Mouse (Mus musculus): ENCODE results near the gene Rab29. TPM values are rescaled to one million over a fixed set of nuclear protein-coding genes. Genes with fewer than 3 reads are reported as not detected.

Rab29 gene
- total and polyA plus RNA-seq, 3 experiments: not detected

GRCm38 (mm10) chr1:131830971-131831641, 35.9 kb upstream of the Rab29 start:
- Histone ChIP-seq H3K4me1 (ENCODE audit: insufficient read depth, low read depth, low read length) (peaks cover 35% of the 10 kb centered on the region), H3K27me3 (ENCODE audit: insufficient read depth, low read length) (no peaks in the 10 kb centered on the region), H3K36me3 (replicated peaks) (peaks cover 63% of the 10 kb centered on the region), H3K4me3 (ENCODE audit: low read depth, low read length) (no peak overlapping the region), H3K9me3 (replicated peaks) (no peaks in the 10 kb centered on the region)
- TF ChIP-seq POLR2AphosphoS5 (IDR thresholded peaks at IDR 0.05; ENCODE audit: insufficient replicate concordance, low read depth, low read length): no peak
- no peak for TF ChIP-seq GATA2 (IDR thresholded peaks at IDR 0.05; ENCODE audit: borderline replicate concordance, low read depth, low read length)
- no peak for TF ChIP-seq CTCF (IDR thresholded peaks at IDR 0.05; ENCODE audit: low read depth, low read length)
- TF ChIP-seq GATA1 (IDR thresholded peaks at IDR 0.05; ENCODE audit: borderline replicate concordance, low read length): no peak
- TF ChIP-seq TAL1 (conservative IDR thresholded peaks at IDR 0.05; ENCODE audit: low read depth, low read length): no peak
- no peak for ATAC-seq (ENCODE audit: extremely low read depth, insufficient number of reproducible peaks, low FRiP score, poor library complexity, severe bottlenecking)
- DNase-seq (ENCODE audit: low spot score): no peak

- H3K4me3 ChIP-seq (ENCODE audit: low read depth, low read length): no peak overlapping the region
These were observed 30.0 kb upstream of the Rab29 start for GRCm38 (mm10) chr1:131837035-131837434.

GRCm38 (mm10) chr1:131838542-131838941, 28.5 kb upstream of the Rab29 start:
- peaks cover 85% of the 10 kb centered on the region for H3K36me3 ChIP-seq (replicated peaks)

More at GRCm38 (mm10) chr1:131837035-131837434, 30.0 kb upstream of the Rab29 start:
- DNase-seq (ENCODE audit: low spot score) (no peak), ATAC-seq (ENCODE audit: extremely low read depth, insufficient number of reproducible peaks, low FRiP score, poor library complexity, severe bottlenecking) (no peak)
- Histone ChIP-seq H3K27me3 (ENCODE audit: insufficient read depth, low read length) (no peaks in the 10 kb centered on the region), H3K4me1 (ENCODE audit: insufficient read depth, low read depth, low read length) (no peaks in the 10 kb centered on the region), H3K9me3 (replicated peaks) (no peaks in the 10 kb centered on the region), H3K36me3 (replicated peaks) (peaks cover 84% of the 10 kb centered on the region)
- TF ChIP-seq GATA2 (IDR thresholded peaks at IDR 0.05; ENCODE audit: borderline replicate concordance, low read depth, low read length) (no peak), POLR2AphosphoS5 (IDR thresholded peaks at IDR 0.05; ENCODE audit: insufficient replicate concordance, low read depth, low read length) (no peak), TAL1 (conservative IDR thresholded peaks at IDR 0.05; ENCODE audit: low read depth, low read length) (no peak), CTCF (IDR thresholded peaks at IDR 0.05; ENCODE audit: low read depth, low read length) (no peak), GATA1 (IDR thresholded peaks at IDR 0.05; ENCODE audit: borderline replicate concordance, low read length) (no peak)

GRCm38 (mm10) chr1:131839279-131839678, 27.7 kb upstream of the Rab29 start:
- DNase-seq (ENCODE audit: low spot score): no peak
- H3K36me3 ChIP-seq (replicated peaks): peaks cover 85% of the 10 kb centered on the region
- no peaks in the 10 kb centered on the region for H3K27me3 ChIP-seq (ENCODE audit: insufficient read depth, low read length)
- TF ChIP-seq POLR2AphosphoS5 (IDR thresholded peaks at IDR 0.05; ENCODE audit: insufficient replicate concordance, low read depth, low read length): no peak
- TF ChIP-seq CTCF (IDR thresholded peaks at IDR 0.05; ENCODE audit: low read depth, low read length): no peak
- no peak for TF ChIP-seq GATA1 (IDR thresholded peaks at IDR 0.05; ENCODE audit: borderline replicate concordance, low read length)
- TF ChIP-seq GATA2 (IDR thresholded peaks at IDR 0.05; ENCODE audit: borderline replicate concordance, low read depth, low read length): no peak
- no peak for TF ChIP-seq TAL1 (conservative IDR thresholded peaks at IDR 0.05; ENCODE audit: low read depth, low read length)
- no peak for ATAC-seq (ENCODE audit: extremely low read depth, insufficient number of reproducible peaks, low FRiP score, poor library complexity, severe bottlenecking)
- H3K4me3 ChIP-seq (ENCODE audit: low read depth, low read length): no peak overlapping the region
- H3K4me1 ChIP-seq (ENCODE audit: insufficient read depth, low read depth, low read length): no peaks in the 10 kb centered on the region
- H3K9me3 ChIP-seq (replicated peaks): no peaks in the 10 kb centered on the region

More at GRCm38 (mm10) chr1:131838542-131838941, 28.5 kb upstream of the Rab29 start:
- TF ChIP-seq TAL1 (conservative IDR thresholded peaks at IDR 0.05; ENCODE audit: low read depth, low read length) (no peak), GATA2 (IDR thresholded peaks at IDR 0.05; ENCODE audit: borderline replicate concordance, low read depth, low read length) (no peak), GATA1 (IDR thresholded peaks at IDR 0.05; ENCODE audit: borderline replicate concordance, low read length) (no peak), CTCF (IDR thresholded peaks at IDR 0.05; ENCODE audit: low read depth, low read length) (no peak), POLR2AphosphoS5 (IDR thresholded peaks at IDR 0.05; ENCODE audit: insufficient replicate concordance, low read depth, low read length) (no peak)
- Histone ChIP-seq H3K4me3 (ENCODE audit: low read depth, low read length) (no peak overlapping the region), H3K9me3 (replicated peaks) (no peaks in the 10 kb centered on the region), H3K27me3 (ENCODE audit: insufficient read depth, low read length) (no peaks in the 10 kb centered on the region), H3K4me1 (ENCODE audit: insufficient read depth, low read depth, low read length) (no peaks in the 10 kb centered on the region)
- no peak for ATAC-seq (ENCODE audit: extremely low read depth, insufficient number of reproducible peaks, low FRiP score, poor library complexity, severe bottlenecking)
- DNase-seq (ENCODE audit: low spot score): no peak

DNA sequence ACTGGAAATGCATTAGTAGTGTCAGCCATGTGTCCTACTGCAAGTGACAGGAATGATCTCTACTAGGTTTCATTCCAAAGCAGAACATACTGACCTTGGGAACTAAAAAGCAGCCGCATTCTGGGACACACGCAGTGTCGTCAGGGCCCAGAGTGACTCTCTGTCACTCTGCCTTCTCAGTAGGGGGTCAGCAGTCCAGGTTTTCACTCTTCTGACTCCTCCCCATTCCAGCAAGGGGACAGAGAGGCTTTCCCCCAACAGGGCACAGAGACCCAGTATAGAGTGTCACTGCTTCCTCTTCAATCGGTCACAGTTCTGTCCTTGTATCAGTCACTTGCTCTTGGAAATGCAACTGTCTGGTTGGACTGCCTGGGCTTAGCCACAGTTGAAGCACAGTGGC, 24.8 kb upstream of the Rab29 start:
- DNase-seq (ENCODE audit: low spot score) (no peak), ATAC-seq (ENCODE audit: extremely low read depth, insufficient number of reproducible peaks, low FRiP score, poor library complexity, severe bottlenecking) (no peak)
- Histone ChIP-seq H3K36me3 (replicated peaks) (peaks cover 90% of the 10 kb centered on the region), H3K27me3 (ENCODE audit: insufficient read depth, low read length) (no peaks in the 10 kb centered on the region), H3K4me1 (ENCODE audit: insufficient read depth, low read depth, low read length) (no peaks in the 10 kb centered on the region), H3K9me3 (replicated peaks) (no peaks in the 10 kb centered on the region), H3K4me3 (ENCODE audit: low read depth, low read length) (no peak overlapping the region)
- TF ChIP-seq TAL1 (conservative IDR thresholded peaks at IDR 0.05; ENCODE audit: low read depth, low read length) (no peak), POLR2AphosphoS5 (IDR thresholded peaks at IDR 0.05; ENCODE audit: insufficient replicate concordance, low read depth, low read length) (no peak), CTCF (IDR thresholded peaks at IDR 0.05; ENCODE audit: low read depth, low read length) (no peak), GATA1 (IDR thresholded peaks at IDR 0.05; ENCODE audit: borderline replicate concordance, low read length) (no peak), GATA2 (IDR thresholded peaks at IDR 0.05; ENCODE audit: borderline replicate concordance, low read depth, low read length) (no peak)

DNA sequence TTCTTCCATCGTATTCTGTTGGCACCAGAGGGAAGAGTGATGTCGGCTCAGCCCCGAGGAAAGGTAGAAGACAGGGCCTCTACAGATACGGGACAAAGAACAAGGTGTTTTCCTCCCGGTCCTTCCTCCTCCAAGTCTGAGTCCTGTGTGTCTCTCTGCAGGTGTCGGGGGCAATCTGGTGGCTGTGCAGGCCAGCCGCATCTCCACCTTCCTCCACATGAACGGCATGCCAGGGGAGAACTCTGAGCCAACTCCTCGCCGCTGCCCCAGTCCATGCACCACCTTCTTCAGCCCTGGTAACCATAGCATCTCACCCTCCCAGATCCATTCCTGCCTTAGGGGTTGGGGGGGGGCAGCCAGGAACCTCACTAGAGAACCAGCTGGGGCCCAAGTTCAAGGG, 23.3 kb upstream of the Rab29 start:
- peaks cover 89% of the 10 kb centered on the region for H3K36me3 ChIP-seq (replicated peaks)
- no peaks in the 10 kb centered on the region for H3K27me3 ChIP-seq (ENCODE audit: insufficient read depth, low read length)
- no peak for ATAC-seq (ENCODE audit: extremely low read depth, insufficient number of reproducible peaks, low FRiP score, poor library complexity, severe bottlenecking)
- H3K9me3 ChIP-seq (replicated peaks): no peaks in the 10 kb centered on the region
- no peak for DNase-seq (ENCODE audit: low spot score)
- TF ChIP-seq GATA1 (IDR thresholded peaks at IDR 0.05; ENCODE audit: borderline replicate concordance, low read length) (no peak), GATA2 (IDR thresholded peaks at IDR 0.05; ENCODE audit: borderline replicate concordance, low read depth, low read length) (no peak), TAL1 (conservative IDR thresholded peaks at IDR 0.05; ENCODE audit: low read depth, low read length) (no peak), POLR2AphosphoS5 (IDR thresholded peaks at IDR 0.05; ENCODE audit: insufficient replicate concordance, low read depth, low read length) (no peak), CTCF (IDR thresholded peaks at IDR 0.05; ENCODE audit: low read depth, low read length) (no peak)
- no peak overlapping the region for H3K4me3 ChIP-seq (ENCODE audit: low read depth, low read length)
- no peaks in the 10 kb centered on the region for H3K4me1 ChIP-seq (ENCODE audit: insufficient read depth, low read depth, low read length)
